Mouse (Mus musculus) kidney, embryonic 16.5 days (tissue): ENCODE measurements around the gene Mapk12. TPM values are rescaled to one million over a fixed set of nuclear protein-coding genes. Genes with fewer than 3 reads are reported as not detected.

Source experiments
- ATAC-seq: fragments of 200-750 bp; cut with Nextera tagmentation; 2 replicates; pipeline ENCODE4 v1.8.0; 2017; ENCODE audit warnings: moderate TSS enrichment; ENCODE audit not compliant: low FRiP score, low TSS enrichment
- H3K27ac ChIP-seq: fragments of 300-500 bp; sonication (generic); 2 replicates; pipeline ENCODE4 v1.5.1; 2014; ENCODE audit warnings: low read length
- H3K27me3 ChIP-seq: fragments of 300-500 bp; sonication (generic); 2 replicates; pipeline ENCODE4 v1.6.1; 2014; ENCODE audit warnings: low read length, control low read depth, mixed read lengths; ENCODE audit not compliant: insufficient read depth
- H3K36me3 ChIP-seq: fragments of 300-500 bp; sonication (generic); 2 replicates; pipeline ENCODE4 v1.6.1; 2014; ENCODE audit warnings: low read length, control low read depth, mixed read lengths; ENCODE audit not compliant: insufficient read depth
- H3K4me1 ChIP-seq: fragments of 300-500 bp; sonication (generic); 2 replicates; pipeline ENCODE4 v1.6.1; 2014; ENCODE audit warnings: low read length, control low read depth, mixed read lengths; ENCODE audit not compliant: insufficient read depth
- H3K4me2 ChIP-seq: fragments of 300-500 bp; sonication (generic); replicated peaks from 2 replicates; pipeline ENCODE4 v1.6.1; 2014; ENCODE audit warnings: low read depth, low read length
- H3K4me3 ChIP-seq: fragments of 300-500 bp; sonication (generic); 2 replicates; pipeline ENCODE4 v1.5.1; 2014; ENCODE audit warnings: mild to moderate bottlenecking, low read length
- H3K9ac ChIP-seq: fragments of 300-500 bp; sonication (generic); replicated peaks from 2 replicates; pipeline ENCODE4 v1.6.1; 2014; ENCODE audit warnings: low read length
- H3K9me3 ChIP-seq: fragments of 300-500 bp; sonication (generic); 2 replicates; pipeline ENCODE4 v1.6.1; 2016; ENCODE audit warnings: low read length, control low read depth
- WGBS: fragments of 180-500 bp; shearing (Covaris S2); extraction: QIAGEN DNeasy Blood & Tissue Kit; methylation state at CpG from one replicate; pipeline ENCODE4 v1.1.7; 2014; 5-methylcytosine and 5-hydroxymethylcytosine counted together
- polyA plus RNA-seq: library from polyadenylated mRNA; unstranded; fragments of >200 nt; fragmentation: Nextera tagmentation; extraction: Ambion mirVana; gene quantifications from 2 replicates; pipeline ENCODE4 v1.2.1, GENCODE M21; 2015

Gene Mapk12
- polyA plus RNA-seq, 1 experiment from 2014 or later, result 16.2 TPM

DNA sequence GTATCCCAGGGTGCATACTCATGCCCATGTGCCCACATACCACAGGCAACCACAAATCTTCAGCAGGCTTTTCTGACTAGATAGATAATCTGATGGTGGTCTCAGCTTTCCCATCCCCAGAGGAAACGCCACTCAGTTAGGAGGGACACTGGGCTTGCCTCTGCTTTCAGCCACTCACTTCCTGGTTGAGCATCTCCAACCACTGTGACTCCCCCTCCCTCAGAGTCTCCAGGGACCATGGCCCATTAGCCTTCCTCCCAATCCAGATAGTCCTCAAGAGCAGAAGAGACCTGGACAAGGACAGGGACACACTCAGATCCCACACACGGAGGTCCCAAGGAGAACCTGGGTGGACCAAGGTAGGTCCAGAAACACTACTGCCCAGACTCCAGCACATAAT, 2.6 kb upstream of the Mapk12 start:
- Histone ChIP-seq H3K27ac (no peak overlapping the region), H3K4me3 (no peak overlapping the region), H3K4me1 (peaks cover 48% of the 10 kb centered on the region), H3K36me3 (no peaks in the 10 kb centered on the region), H3K9me3 (no peaks in the 10 kb centered on the region), H3K4me2 (no peak overlapping the region), H3K27me3 (peaks cover 14% of the 10 kb centered on the region), H3K9ac (no peak overlapping the region)
- WGBS, result 73% methylated on average over 2 of the region's 2 CpGs
- no peak for ATAC-seq

DNA sequence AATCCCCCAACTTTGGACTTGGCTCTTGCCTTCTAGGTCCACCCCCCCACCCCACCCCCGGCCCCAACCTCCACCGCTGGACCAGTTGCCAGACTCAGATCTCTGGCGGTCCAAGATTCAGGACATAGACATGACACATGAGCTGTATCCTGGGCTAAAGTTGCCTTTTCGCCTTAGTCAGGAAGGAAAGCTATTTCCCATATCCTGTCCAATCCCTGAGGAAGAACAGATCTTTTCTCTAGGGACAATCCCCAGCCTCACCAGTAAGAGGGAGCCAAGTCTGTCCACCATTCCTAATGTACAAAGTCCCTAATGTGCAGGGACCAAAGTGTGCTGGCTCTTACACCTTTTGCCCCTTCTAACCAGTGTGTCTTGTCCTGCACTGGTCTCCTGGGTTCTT, 1.4 kb upstream of the Mapk12 start:
- Histone ChIP-seq H3K9me3 (no peaks in the 10 kb centered on the region), H3K4me2 (no peak overlapping the region), H3K27me3 (peaks cover 14% of the 10 kb centered on the region), H3K27ac (0 out of 2 replicates have a peak overlapping the region, but pooled peaks have one; percentile 35), H3K36me3 (no peaks in the 10 kb centered on the region), H3K4me3 (no peak overlapping the region), H3K4me1 (peaks cover 36% of the 10 kb centered on the region), H3K9ac (no peak overlapping the region)
- ATAC-seq, result no peak
- WGBS, result 39% methylated on average over 4 of the region's 4 CpGs

DNA sequence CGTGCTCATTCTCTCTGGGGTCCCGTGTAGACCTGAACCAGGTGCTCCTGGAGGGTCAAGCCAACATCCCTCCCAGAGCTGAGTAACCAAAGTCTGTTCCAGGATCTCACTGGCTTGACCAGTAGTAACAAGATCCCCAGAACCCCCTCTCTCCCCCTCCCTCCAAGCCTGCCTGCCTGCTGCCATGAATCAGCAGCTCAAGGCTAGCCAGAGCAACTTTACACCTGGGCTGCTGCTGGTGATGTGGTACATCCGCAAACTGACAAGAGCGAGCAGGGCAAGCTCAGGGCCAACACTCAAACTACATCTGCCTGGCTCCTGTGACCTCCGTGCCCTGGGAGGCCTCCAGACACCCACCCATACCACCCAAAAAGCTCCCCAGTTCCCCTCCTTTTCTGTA, 940 bp upstream of the Mapk12 start:
- Histone ChIP-seq H3K9ac (no peak overlapping the region), H3K9me3 (no peaks in the 10 kb centered on the region), H3K4me3 (no peak overlapping the region), H3K4me2 (peak overlapping the region; percentile 96), H3K27ac (peak overlapping the region; percentile 35; the same call in 1 of the 2 replicates), H3K36me3 (no peaks in the 10 kb centered on the region), H3K27me3 (peaks cover 14% of the 10 kb centered on the region), H3K4me1 (peaks cover 31% of the 10 kb centered on the region)
- peak; percentile 4; the same call in 1 of the 2 replicates for ATAC-seq
- WGBS, result 9% methylated on average over 5 of the region's 5 CpGs

DNA sequence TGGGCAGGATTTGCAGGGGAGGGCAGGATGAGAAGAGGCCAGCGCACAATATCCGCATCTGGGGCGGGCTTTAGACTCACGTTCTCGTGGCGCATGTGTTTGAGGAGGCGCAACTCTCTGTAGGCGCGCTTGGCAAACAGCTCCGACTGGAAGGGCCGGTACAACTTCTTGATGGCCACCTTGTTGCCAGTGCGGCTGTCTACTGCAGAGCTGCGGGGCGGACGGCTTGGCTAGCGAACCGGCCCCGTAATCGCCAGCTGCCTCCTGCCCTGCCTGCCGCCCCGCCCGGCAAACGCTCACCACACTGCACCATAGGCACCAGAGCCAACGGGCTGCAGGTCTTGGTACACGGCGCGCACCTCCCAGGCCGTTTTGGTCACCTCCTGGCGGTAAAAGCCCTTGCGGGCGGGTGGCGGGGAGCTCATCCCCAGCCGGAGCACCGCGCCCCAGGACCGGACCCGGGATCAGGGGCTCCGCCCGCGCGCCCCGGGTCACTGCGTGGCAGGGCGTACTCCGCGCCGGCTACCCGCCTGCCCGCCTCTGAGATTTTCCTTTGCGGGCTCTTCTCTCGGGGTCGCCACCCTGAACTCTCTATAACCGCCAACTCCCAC, 350 bp downstream of the Mapk12 start:
- ATAC-seq, result peak; percentile 25; the same call in 1 of the 2 replicates
- Histone ChIP-seq H3K27ac (peak overlapping the region; percentile 31), H3K4me2 (peak overlapping the region; percentile 96), H3K4me3 (peak overlapping the region; percentile 62), H3K9me3 (no peaks in the 10 kb centered on the region), H3K4me1 (peaks cover 27% of the 10 kb centered on the region), H3K27me3 (peaks cover 14% of the 10 kb centered on the region), H3K9ac (peak overlapping the region; percentile 68), H3K36me3 (no peaks in the 10 kb centered on the region)
- under 1% methylated on average over 53 of the region's 53 CpGs for WGBS

DNA sequence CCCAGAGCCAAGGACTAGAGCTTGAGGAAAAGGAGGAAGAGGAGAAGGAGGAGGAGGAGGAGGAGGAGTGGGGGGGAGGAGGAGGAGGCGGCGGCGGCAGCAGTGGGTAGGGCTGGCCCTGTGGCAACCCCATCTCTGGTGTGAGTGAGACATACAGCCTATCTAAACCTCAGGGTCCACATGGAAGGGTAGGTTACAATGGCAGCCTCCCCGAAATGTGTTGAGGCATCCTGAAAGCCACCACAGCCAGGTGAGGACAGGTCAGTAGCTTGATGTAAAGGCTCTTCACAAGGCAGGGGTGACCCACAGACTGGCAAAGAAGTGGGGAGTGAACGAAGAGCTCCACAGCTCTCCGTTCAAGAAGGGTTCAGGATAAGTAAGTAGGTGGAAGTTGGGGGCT, 2.0 kb downstream of the Mapk12 start:
- no peak for ATAC-seq
- Histone ChIP-seq H3K27ac (no peak overlapping the region), H3K4me2 (no peak overlapping the region), H3K9me3 (no peaks in the 10 kb centered on the region), H3K4me3 (no peak overlapping the region), H3K9ac (no peak overlapping the region), H3K4me1 (peaks cover 27% of the 10 kb centered on the region), H3K36me3 (no peaks in the 10 kb centered on the region), H3K27me3 (peaks cover 14% of the 10 kb centered on the region)
- 80% methylated on average over 6 of the region's 6 CpGs for WGBS

DNA sequence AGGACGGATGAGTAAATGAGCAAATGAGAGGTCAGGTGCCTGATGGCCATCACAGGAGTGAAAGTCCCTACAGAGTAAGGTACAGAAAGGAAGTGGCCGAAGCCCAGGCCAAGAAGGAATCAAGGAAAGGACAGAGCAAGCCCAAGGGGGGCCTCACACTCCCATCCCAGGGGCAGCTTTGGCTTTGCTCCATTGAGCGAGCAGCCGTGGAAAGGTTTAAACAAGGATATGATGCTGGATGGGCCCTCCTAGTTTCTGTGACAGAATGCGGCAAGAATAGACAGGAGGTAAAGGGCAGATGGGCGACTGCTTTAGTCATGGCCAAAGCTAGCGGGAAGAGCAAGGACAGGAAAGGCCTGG, 2.5 kb downstream of the Mapk12 start:
- Histone ChIP-seq H3K9ac (no peak overlapping the region), H3K4me2 (no peak overlapping the region), H3K4me1 (peaks cover 27% of the 10 kb centered on the region), H3K27me3 (peaks cover 14% of the 10 kb centered on the region), H3K36me3 (no peaks in the 10 kb centered on the region), H3K4me3 (no peak overlapping the region), H3K27ac (no peak overlapping the region), H3K9me3 (no peaks in the 10 kb centered on the region)
- 71% methylated on average over 7 of the region's 7 CpGs for WGBS
- ATAC-seq, result no peak

DNA sequence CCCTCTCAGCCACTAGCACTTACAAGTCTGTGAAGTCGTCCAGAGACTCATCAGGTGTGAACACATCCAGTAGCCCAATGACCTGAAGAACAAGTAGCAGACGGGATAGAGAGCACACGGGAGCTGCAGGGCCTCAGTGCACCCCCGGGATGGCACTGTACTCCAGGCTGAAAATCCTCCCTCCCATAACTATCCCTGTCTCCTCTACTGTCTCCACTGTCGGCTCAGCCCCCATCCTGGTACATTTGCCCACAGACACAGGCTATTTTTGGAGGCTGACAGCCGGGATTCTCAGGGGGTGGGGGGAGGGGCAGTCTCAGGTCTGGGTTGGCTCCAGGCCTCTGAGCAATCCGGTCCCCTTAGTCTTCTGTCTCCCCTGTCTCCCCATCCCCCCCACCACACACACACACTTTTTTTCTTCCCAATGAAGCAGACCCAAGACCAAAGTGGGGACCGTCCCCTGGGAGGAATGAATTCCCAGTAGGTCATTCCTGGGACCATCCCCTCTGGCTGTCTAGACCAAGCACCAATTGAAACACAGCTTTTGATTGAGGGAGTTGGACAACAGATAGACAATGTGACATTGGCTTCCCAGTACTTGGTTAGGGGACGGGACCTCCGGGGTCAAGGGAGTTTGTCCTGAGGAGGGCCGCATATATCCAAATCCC, 3.0 kb downstream of the Mapk12 start:
- Histone ChIP-seq H3K27me3 (peaks cover 14% of the 10 kb centered on the region), H3K36me3 (0 out of 2 replicates have a peak, but pooled peaks cover 2% of the 10 kb centered on the region), H3K4me3 (no peak overlapping the region), H3K27ac (no peak overlapping the region), H3K4me1 (peaks cover 27% of the 10 kb centered on the region), H3K9ac (no peak overlapping the region), H3K9me3 (no peaks in the 10 kb centered on the region), H3K4me2 (no peak overlapping the region)
- 67% methylated on average over 11 of the region's 11 CpGs for WGBS
- ATAC-seq, result no peak

DNA sequence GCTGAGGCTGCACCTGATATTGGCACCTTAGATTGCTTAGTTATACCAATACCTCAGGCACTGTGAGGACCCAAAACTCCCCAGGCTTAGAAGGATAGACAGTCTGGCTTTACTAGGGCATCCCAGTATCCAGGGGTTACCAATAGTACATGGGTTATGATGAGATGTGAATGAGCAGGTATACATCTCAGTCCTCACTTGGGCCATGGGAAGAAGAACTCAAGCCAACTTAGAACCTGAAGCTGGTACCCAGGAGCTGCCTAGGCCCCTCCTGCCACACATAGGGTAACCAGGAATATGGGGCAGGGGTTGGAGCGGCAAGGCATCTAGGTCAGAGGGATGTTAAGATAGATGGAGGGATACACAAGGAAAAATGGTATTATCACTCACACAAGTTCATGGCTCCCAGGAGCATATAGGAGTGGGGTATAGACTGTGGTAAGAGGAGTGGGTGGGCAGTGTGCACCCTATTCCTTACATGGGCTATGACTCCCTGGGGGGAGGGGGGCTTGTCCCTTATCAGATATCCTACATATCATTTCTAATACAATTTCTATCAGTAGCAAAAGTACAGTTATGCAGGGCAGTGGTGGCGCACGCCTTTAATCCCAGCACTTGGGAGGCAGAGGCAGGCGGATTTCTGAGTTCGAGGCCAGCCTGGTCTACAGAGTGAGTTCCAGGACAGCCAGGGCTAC, 3.9 kb downstream of the Mapk12 start:
- Histone ChIP-seq H3K27me3 (peaks cover 14% of the 10 kb centered on the region), H3K4me1 (peaks cover 21% of the 10 kb centered on the region), H3K36me3 (0 out of 2 replicates have a peak, but pooled peaks cover 2% of the 10 kb centered on the region), H3K27ac (no peak overlapping the region), H3K9me3 (no peaks in the 10 kb centered on the region), H3K9ac (no peak overlapping the region), H3K4me2 (no peak overlapping the region), H3K4me3 (no peak overlapping the region)
- WGBS, result 98% methylated on average over 5 of the region's 5 CpGs
- no peak for ATAC-seq

DNA sequence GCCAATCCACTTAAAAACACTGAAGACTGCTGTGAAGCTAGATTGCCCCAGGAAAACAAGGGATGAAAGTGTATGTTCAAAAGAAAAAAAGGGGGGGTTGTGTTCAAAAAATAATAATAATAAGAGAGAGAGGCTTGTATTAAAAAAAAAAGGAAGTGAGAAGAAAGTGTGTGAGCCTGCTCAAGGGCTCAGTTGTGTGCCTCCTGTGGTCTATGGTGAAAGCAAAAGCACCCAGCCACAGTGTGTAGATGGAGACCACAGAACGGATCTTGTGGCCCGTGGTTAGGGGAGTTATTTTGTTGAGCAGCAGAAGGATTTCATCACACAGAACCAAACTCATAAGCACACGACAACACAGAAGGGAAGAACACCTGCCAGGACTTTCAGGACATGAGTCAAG, 9.2 kb downstream of the Mapk12 start:
- H3K36me3 ChIP-seq, result 0 out of 2 replicates have a peak, but pooled peaks cover 2% of the 10 kb centered on the region
- H3K27me3 ChIP-seq, result no peaks in the 10 kb centered on the region

DNA sequence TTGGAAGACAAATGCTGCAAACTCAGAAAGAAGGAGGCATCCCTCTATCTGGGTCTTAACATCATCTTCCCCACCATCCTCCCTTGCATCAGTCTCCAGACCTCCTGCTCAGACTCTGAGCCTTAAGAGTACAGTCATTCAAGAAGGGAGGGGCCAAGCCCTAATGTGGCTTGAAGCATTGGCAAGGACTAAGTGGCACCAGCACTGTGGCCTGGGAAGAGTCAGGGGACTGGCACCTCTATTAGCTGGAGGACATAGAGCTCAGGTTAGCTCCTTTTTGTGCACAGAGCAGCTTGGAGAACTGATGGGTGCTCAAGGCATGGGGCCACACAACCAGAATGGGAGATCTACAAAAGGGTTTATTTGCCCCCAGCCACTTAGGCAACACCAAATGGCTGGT, 10.3 kb downstream of the Mapk12 start:
- Histone ChIP-seq H3K9ac (no peak overlapping the region), H3K27me3 (no peaks in the 10 kb centered on the region), H3K4me2 (no peak overlapping the region), H3K4me1 (peaks cover 16% of the 10 kb centered on the region), H3K4me3 (no peak overlapping the region), H3K27ac (no peak overlapping the region), H3K36me3 (0 out of 2 replicates have a peak, but pooled peaks cover 3% of the 10 kb centered on the region), H3K9me3 (no peaks in the 10 kb centered on the region)
- ATAC-seq, result no peak

More for the DNA sequence above, 9.2 kb downstream of the Mapk12 start:
- H3K4me1 ChIP-seq, result peaks cover 16% of the 10 kb centered on the region
- H3K9ac ChIP-seq, result no peak overlapping the region
- H3K4me3 ChIP-seq, result no peak overlapping the region
- H3K4me2 ChIP-seq, result no peak overlapping the region
- H3K27ac ChIP-seq, result no peak overlapping the region
- no peaks in the 10 kb centered on the region for H3K9me3 ChIP-seq
- WGBS, result 81% methylated on average over 3 of the region's 3 CpGs
- ATAC-seq, result no peak
